Mouse (Mus musculus): ENCODE measurements around the gene Cnnm1. TPM values are rescaled to one million over a fixed set of nuclear protein-coding genes. Genes with fewer than 3 reads are reported as not detected.

Cnnm1 gene
- total RNA-seq, 2 experiments from 2014 or later: 0.12 to 0.17 TPM

- ATAC-seq (replicated peaks; ENCODE audit: poor library complexity): peak; percentile 97
Measured at GRCm38 (mm10) chr19:43530197-43530770, 90.0 kb downstream of the Cnnm1 start.

GRCm38 (mm10) chr19:43530921-43531320 is 90.7 kb downstream of the Cnnm1 start:
- ATAC-seq (replicated peaks; ENCODE audit: poor library complexity): no peak

GRCm38 (mm10) chr19:43535372-43535771 is 95.1 kb downstream of the Cnnm1 start:
- no peak for ATAC-seq (replicated peaks; ENCODE audit: poor library complexity)

DNA sequence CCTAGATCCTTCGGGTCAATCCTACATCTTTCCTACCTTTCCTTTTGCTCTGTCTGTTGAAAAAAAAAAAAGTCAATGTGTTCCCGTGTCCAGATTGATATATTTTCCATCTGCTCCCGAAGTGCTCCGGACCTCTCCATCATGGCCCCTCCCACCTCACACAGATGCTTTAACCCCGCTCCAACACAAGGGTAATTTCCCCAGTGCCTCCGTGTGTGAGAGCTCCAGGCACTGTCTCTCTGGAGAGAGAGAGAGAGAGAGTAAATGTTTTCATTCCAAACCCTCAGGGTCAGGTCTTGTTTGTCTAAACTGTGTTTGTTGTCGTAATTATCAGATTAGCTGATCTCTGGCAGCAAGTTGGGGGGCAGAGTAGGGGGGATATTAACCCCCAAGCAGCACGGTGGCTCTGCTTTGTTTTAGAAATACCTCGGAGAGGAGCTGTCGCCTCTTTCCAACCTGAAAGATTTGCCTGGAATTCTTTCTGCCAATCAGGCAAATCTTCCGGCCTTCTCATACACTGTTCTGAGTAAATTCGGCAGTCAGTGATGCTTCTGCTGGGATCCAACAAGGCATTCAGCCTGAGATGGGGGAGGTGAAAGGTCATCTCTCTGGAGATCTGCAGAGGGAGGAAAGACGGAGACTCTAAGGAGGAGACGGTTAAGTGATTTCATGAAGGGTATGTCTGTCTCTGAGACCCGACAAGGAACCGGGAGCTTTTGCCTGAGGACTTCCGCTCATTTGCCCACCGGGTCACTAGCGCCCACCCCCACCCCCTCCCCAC is 106.3 kb downstream of the Cnnm1 start:
- no peak for ATAC-seq (replicated peaks; ENCODE audit: poor library complexity)

Other genes starting within 250 kb of the Cnnm1 start
- not detected in 2 replicates for gene Hpse2, start 52.1 kb upstream of the Cnnm1 start, total RNA-seq (2015)
- gene Hpse2, start 52.1 kb upstream of the Cnnm1 start, total RNA-seq (2017): not detected in 2 replicates
- gene Got1, start 84.2 kb downstream of the Cnnm1 start, total RNA-seq (2015): 21.0 and 21.3 TPM in 2 replicates
- gene Got1, start 84.2 kb downstream of the Cnnm1 start, total RNA-seq (2017): 17.9 and 19.8 TPM in 2 replicates
- gene Nkx2-3, start 171.9 kb downstream of the Cnnm1 start, total RNA-seq (2015): 0.32 and 0.64 TPM in 2 replicates
- 1.4 TPM in 1 of 2 replicates, not detected in the other for gene Nkx2-3, start 171.9 kb downstream of the Cnnm1 start, total RNA-seq (2017)
- gene Slc25a28, start 234.4 kb downstream of the Cnnm1 start, total RNA-seq (2015): 26.6 and 29.2 TPM in 2 replicates
- gene Slc25a28, start 234.4 kb downstream of the Cnnm1 start, total RNA-seq (2017): 39.5 and 43.3 TPM in 2 replicates
- 20.7 and 21.7 TPM in 2 replicates for gene Entpd7, start 249.2 kb downstream of the Cnnm1 start, total RNA-seq (2015)
- 5.3 and 9.3 TPM in 2 replicates for gene Entpd7, start 249.2 kb downstream of the Cnnm1 start, total RNA-seq (2017)